Mouse (Mus musculus) C2C12 (cell line): ENCODE measurements around the gene Myt1l. TPM values are rescaled to one million over a fixed set of nuclear protein-coding genes. Genes with fewer than 3 reads are reported as not detected.

Source experiments
- H3K27me3 ChIP-seq: one replicate; pipeline ENCODE4 v1.6.1; 2011; ENCODE audit not compliant: control insufficient read depth, insufficient read depth, insufficient read length
- H3K36me3 ChIP-seq: one replicate; pipeline ENCODE4 v1.6.1; 2011; ENCODE audit not compliant: control insufficient read depth, insufficient read depth
- H3K4me3 ChIP-seq: one replicate; pipeline ENCODE4 v1.5.1; 2011; ENCODE audit warnings: mild to moderate bottlenecking, control low read depth; ENCODE audit not compliant: poor library complexity, insufficient read depth, severe bottlenecking
- H3K79me2 ChIP-seq: one replicate; pipeline ENCODE4 v1.6.1; 2011; ENCODE audit not compliant: control insufficient read depth, insufficient read depth
- H3K79me3 ChIP-seq: one replicate; pipeline ENCODE4 v1.6.1; 2011; ENCODE audit warnings: low read depth, control low read depth
- H3ac ChIP-seq: one replicate; pipeline ENCODE3; 2011; ENCODE audit warnings: low read depth; ENCODE audit not compliant: control insufficient read depth, insufficient read length
- CEBPB ChIP-seq: IDR thresholded peaks from one replicate; pipeline ENCODE4 v1.6.1; 2011; ENCODE audit warnings: low read depth, mild to moderate bottlenecking, control low read depth, moderate library complexity
- CTCF ChIP-seq: IDR thresholded peaks from one replicate; pipeline ENCODE4 v1.5.1; 2011; ENCODE audit not compliant: control insufficient read depth, insufficient read depth, insufficient read length
- FOSL1 ChIP-seq: IDR thresholded peaks from one replicate; pipeline ENCODE4 v1.8.0; 2011; ENCODE audit warnings: mild to moderate bottlenecking, low read length; ENCODE audit not compliant: poor library complexity, insufficient read depth, severe bottlenecking
- MAX ChIP-seq: IDR thresholded peaks from one replicate; pipeline ENCODE4 v1.6.1; 2011; ENCODE audit warnings: mild to moderate bottlenecking, control low read depth
- MYOD1 ChIP-seq: IDR thresholded peaks from one replicate; pipeline ENCODE4 v1.6.1; 2011; ENCODE audit warnings: low read depth; ENCODE audit not compliant: control insufficient read depth, insufficient read length
- MYOG ChIP-seq: IDR thresholded peaks from one replicate; pipeline ENCODE4 v1.6.1; 2011; ENCODE audit not compliant: control insufficient read depth, insufficient read length; ENCODE audit errors: extremely low read depth
- USF1 ChIP-seq: IDR thresholded peaks from one replicate; pipeline ENCODE4 v1.6.1; 2011; ENCODE audit warnings: low read depth, mild to moderate bottlenecking, control low read depth, moderate library complexity
- polyA plus RNA-seq: library from polyadenylated mRNA; unstranded; fragments of >200 nt; fragmentation: generic; extraction: Trizol; gene quantifications from one replicate; pipeline ENCODE4 v1.2.1, GENCODE M21; 2012; ENCODE audit warnings: missing spikeins

Gene Myt1l
- polyA plus RNA-seq, 1 experiment, result not detected

DNA sequence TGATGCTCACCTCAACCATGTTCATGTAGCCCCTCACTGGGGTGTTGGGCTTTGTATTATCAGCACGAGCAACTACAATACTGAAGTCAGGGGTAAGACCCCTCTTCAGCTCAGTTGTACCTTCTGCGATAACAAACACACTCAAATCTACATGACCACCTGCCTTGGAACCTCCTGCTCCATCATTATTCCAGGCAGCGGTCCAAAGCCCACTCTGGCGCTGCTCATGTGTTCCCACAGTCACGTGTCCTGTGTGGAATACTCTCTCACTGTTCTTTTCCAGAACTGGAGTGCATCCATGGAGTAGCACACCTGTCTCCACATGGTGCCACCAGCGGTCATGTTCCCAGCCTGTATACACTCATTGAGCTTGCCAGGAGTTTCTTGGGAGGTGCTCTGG lies 42.2 kb downstream of the Myt1l start:
- H3ac ChIP-seq, result no peak overlapping the region
- H3K79me3 ChIP-seq, result no peaks in the 10 kb centered on the region
- no peaks in the 10 kb centered on the region for H3K27me3 ChIP-seq
- H3K4me3 ChIP-seq, result no peak overlapping the region
- H3K79me2 ChIP-seq, result no peaks in the 10 kb centered on the region
- no peaks in the 10 kb centered on the region for H3K36me3 ChIP-seq
- TF ChIP-seq MYOD1, result no peak

DNA sequence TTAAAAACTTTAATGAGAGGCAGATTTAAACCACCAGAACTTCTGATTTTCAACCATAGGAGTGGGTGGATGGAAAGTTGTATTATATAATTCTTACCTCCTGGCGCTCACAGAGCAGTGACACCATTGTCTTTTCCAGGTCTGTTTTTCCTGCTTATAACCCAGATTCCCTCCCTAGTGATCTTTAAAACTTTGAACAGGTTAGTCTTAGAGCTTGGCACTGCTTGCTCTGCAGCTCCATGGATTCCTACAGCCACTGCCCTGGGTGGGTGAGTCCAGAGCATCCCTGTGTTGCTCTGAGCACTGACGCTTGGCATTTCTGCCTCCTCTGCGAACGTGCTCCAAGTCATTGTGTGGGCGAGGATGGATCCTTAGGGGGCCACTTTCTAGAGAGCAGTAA lies 43.4 kb downstream of the Myt1l start:
- H3K36me3 ChIP-seq, result no peaks in the 10 kb centered on the region
- no peaks in the 10 kb centered on the region for H3K79me3 ChIP-seq
- TF ChIP-seq USF1 (no peak), CEBPB (no peak), FOSL1 (no peak), MAX (no peak), CTCF (no peak), MYOD1 (no peak), MYOG (no peak)
- no peak overlapping the region for H3ac ChIP-seq
- no peak overlapping the region for H3K4me3 ChIP-seq
- no peaks in the 10 kb centered on the region for H3K27me3 ChIP-seq
- H3K79me2 ChIP-seq, result no peaks in the 10 kb centered on the region

DNA sequence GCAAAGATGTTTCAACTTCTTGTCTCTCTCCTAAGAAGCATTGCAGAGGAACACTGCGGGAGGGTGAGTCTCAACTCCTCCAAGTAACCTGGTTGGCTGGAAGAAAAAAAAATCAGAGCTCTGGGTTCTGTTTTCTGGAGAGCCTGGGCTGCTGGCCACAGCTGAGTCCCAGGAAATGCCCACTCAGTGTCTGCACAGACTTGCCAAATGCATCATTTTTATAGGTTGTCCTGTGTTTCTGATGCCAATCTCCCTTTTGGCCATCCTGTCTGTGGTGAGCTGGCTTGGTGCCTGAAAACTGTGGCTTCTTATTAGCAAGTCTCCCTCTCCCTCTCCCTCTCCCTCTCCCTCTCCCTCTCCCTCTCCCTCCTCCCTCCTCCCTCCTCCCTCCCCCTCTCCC lies 65.6 kb downstream of the Myt1l start:
- no peak for TF ChIP-seq USF1
- no peak for TF ChIP-seq FOSL1
- no peak for TF ChIP-seq MYOG
- no peak for TF ChIP-seq MAX
- TF ChIP-seq CTCF, result no peak
- no peak for TF ChIP-seq CEBPB
- no peak for TF ChIP-seq MYOD1
- Histone ChIP-seq H3ac (no peak overlapping the region), H3K79me2 (no peaks in the 10 kb centered on the region), H3K79me3 (no peaks in the 10 kb centered on the region), H3K27me3 (no peaks in the 10 kb centered on the region), H3K4me3 (no peak overlapping the region), H3K36me3 (no peaks in the 10 kb centered on the region)

DNA sequence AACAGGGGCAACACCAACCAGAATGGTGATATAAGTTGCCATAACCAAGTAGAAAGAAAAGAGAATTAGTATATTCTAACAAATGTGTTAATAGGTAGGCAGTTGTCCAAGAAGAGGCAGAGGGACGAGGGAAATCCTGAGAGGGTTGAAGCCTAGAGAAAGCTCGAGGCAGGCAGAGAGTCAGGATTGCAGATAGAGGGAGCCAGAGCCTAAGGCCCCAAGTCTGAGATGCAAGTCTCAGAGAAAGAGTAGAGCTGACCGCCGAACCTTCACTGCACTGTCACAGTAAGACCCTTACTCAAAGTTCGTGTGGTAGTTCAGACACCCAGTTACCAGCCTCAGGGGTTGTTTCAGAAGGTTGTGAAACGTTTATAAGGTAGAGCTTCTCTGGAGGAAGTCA lies 71.7 kb downstream of the Myt1l start:
- TF ChIP-seq CEBPB (no peak), CTCF (no peak), MAX (no peak), FOSL1 (no peak), MYOD1 (no peak), USF1 (no peak), MYOG (no peak)
- Histone ChIP-seq H3K79me2 (no peaks in the 10 kb centered on the region), H3K27me3 (no peaks in the 10 kb centered on the region), H3K79me3 (no peaks in the 10 kb centered on the region), H3ac (no peak overlapping the region), H3K4me3 (no peak overlapping the region), H3K36me3 (no peaks in the 10 kb centered on the region)

DNA sequence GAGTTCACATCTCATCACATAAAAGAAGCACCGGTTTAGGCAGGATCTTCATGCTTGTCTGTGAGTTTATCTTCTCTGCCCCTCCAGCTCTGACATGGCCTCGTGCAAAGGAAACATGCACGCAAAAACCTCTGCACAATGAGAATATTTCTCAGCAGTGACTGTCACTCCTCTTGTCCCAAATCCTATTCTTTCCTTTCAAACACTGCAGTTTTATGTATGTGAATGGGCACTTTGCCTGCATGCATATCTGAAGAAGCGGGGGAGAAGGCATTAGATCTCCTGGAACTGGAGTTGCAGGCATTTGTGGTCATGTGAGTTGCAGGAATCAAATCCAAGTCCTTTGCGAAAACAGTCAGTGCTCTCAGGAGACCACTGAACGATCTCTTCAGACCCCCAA lies 73.0 kb downstream of the Myt1l start:
- no peak for TF ChIP-seq MYOD1
- no peak for TF ChIP-seq USF1
- TF ChIP-seq CTCF, result no peak
- no peak for TF ChIP-seq MAX
- TF ChIP-seq MYOG, result no peak
- no peak for TF ChIP-seq CEBPB
- TF ChIP-seq FOSL1, result no peak
- no peaks in the 10 kb centered on the region for H3K36me3 ChIP-seq
- no peak overlapping the region for H3ac ChIP-seq
- H3K79me3 ChIP-seq, result no peaks in the 10 kb centered on the region
- H3K79me2 ChIP-seq, result no peaks in the 10 kb centered on the region
- H3K4me3 ChIP-seq, result no peak overlapping the region
- no peaks in the 10 kb centered on the region for H3K27me3 ChIP-seq

DNA sequence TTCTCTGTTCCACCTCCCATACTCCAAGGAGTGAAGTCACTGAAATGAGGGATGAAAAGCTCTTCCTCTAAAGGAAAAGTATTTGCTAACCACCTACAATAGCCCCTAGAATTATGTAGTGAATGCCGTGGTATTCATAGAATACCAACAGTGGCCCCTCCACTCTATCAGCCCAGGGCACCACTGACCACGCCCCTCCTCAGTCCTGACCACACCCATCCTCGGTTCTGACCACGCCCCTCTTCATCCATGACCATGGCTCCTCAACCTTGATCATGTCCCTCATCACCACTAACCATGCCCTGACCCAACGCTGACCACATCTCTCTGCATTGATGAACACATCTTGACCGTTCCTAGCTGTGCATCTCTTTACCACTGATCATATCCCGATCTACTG lies 76.5 kb downstream of the Myt1l start:
- no peak overlapping the region for H3ac ChIP-seq
- no peaks in the 10 kb centered on the region for H3K36me3 ChIP-seq
- no peaks in the 10 kb centered on the region for H3K79me3 ChIP-seq
- no peak for TF ChIP-seq MYOG
- TF ChIP-seq MAX, result no peak
- TF ChIP-seq USF1, result no peak
- no peak for TF ChIP-seq FOSL1
- no peak for TF ChIP-seq CTCF
- no peak for TF ChIP-seq CEBPB
- no peaks in the 10 kb centered on the region for H3K27me3 ChIP-seq
- H3K79me2 ChIP-seq, result no peaks in the 10 kb centered on the region
- no peak overlapping the region for H3K4me3 ChIP-seq
